Mouse (Mus musculus) heart, postnatal 36 days (tissue): ENCODE measurements around the gene Teddm3. TPM values are rescaled to one million over a fixed set of nuclear protein-coding genes. Genes with fewer than 3 reads are reported as not detected.
A peak's percentile ranks its signal among the peaks of the same experiment; 100 is the strongest.
"Not testable (repeated sequence)": the region's sequence is repeated elsewhere in the genome, so short reads cannot be mapped to it uniquely, and the experiment has no call there.

Experiments
- DNase-seq, 2 experiments: peaks; one replicate each; pipeline ENCODE4 v3.0.0; 2021 to 2022
- intact Hi-C: fragments of 180-260 bp; cut with DNase I; formaldehyde crosslinking; loops from one replicate; pipeline ENCODE4 v1.15.1; 2025
- total RNA-seq, 2 experiments: library from RNA; stranded (reverse); gene quantifications; 2 replicates each; pipeline ENCODE4 v1.2.3; 2021

Teddm3 gene
- total RNA-seq, 2 experiments from 2014 or later, result not detected

- DNase-seq, result no peak
- intact Hi-C loops, result no loop called here
Observed at GRCm38 (mm10) chr16:21151564-21152361, 2.0 kb downstream of the Teddm3 start.

- intact Hi-C loops, result no loop called here
Observed at GRCm38 (mm10) chr16:21149896-21150295, 3.9 kb downstream of the Teddm3 start.

GRCm38 (mm10) chr16:21148451-21148850 is 5.3 kb downstream of the Teddm3 start:
- DNase-seq, intact Hi-C loops: not testable (repeated sequence)

More at GRCm38 (mm10) chr16:21149896-21150295, 3.9 kb downstream of the Teddm3 start:
- DNase-seq, result no peak

GRCm38 (mm10) chr16:21136312-21137083 is 17.3 kb downstream of the Teddm3 start:
- intact Hi-C loops, result no loop called here
- no peak for DNase-seq

- peak in 1 of 2 experiments; percentile 3 for DNase-seq
- intact Hi-C loops, result not testable (repeated sequence)
Observed at GRCm38 (mm10) chr16:21127666-21128065, 26.1 kb downstream of the Teddm3 start.

GRCm38 (mm10) chr16:21122776-21123175 is 31.0 kb downstream of the Teddm3 start:
- DNase-seq, result not testable (repeated sequence)

GRCm38 (mm10) chr16:21116078-21116477 is 37.7 kb downstream of the Teddm3 start:
- DNase-seq, result no peak
- intact Hi-C loops, result no loop called here

More at GRCm38 (mm10) chr16:21122776-21123175, 31.0 kb downstream of the Teddm3 start:
- intact Hi-C loops, result not testable (repeated sequence)

- intact Hi-C loops, result no loop called here
- DNase-seq, result no peak
Observed at GRCm38 (mm10) chr16:21109473-21109872, 44.3 kb downstream of the Teddm3 start.

Other genes starting within 250 kb of the Teddm3 start
- 1 to 10 TPM; 5.7 to 7.5 TPM for gene Ephb3, start 50.8 kb upstream of the Teddm3 start, total RNA-seq